Mouse (Mus musculus): ENCODE measurements at regions not wholly inside any gene's neighbourhood (a gene's known extent, or its start where the extent isn't known, plus 50 kb on each side); places are given as distances from the start of the nearest gene placed in this dataset.

GRCm38 (mm10) chr14:58598867-58599266, 528.5 kb downstream of the Fgf9 start:
- no peak overlapping the region for H3K4me3 ChIP-seq (ENCODE audit: inconsistent target)
- 82% methylated on average over 3 of the region's 3 CpGs for WGBS (ENCODE audit: missing documents)
- H3K79me2 ChIP-seq (ENCODE audit: inconsistent target): no peaks in the 10 kb centered on the region
- no peak overlapping the region for H3K27ac ChIP-seq
- H3K36me3 ChIP-seq (ENCODE audit: inconsistent target): no peaks in the 10 kb centered on the region

GRCm38 (mm10) chr14:58597810-58598209, 527.5 kb downstream of the Fgf9 start:
- 63% methylated on average over 2 of the region's 2 CpGs for WGBS (ENCODE audit: missing documents)
- H3K4me3 ChIP-seq (ENCODE audit: inconsistent target): no peak overlapping the region
- no peaks in the 10 kb centered on the region for H3K36me3 ChIP-seq (ENCODE audit: inconsistent target)
- H3K79me2 ChIP-seq (ENCODE audit: inconsistent target): no peaks in the 10 kb centered on the region
- no peak overlapping the region for H3K27ac ChIP-seq

- H3K36me3 ChIP-seq (ENCODE audit: inconsistent target): no peaks in the 10 kb centered on the region
- no peak overlapping the region for H3K4me3 ChIP-seq (ENCODE audit: inconsistent target)
- no peak overlapping the region for H3K27ac ChIP-seq
- WGBS (ENCODE audit: missing documents): 92% methylated on average over 2 of the region's 2 CpGs
- H3K79me2 ChIP-seq (ENCODE audit: inconsistent target): no peaks in the 10 kb centered on the region
These were observed 526.6 kb downstream of the Fgf9 start for GRCm38 (mm10) chr14:58596936-58597335.

- no peak overlapping the region for H3K4me3 ChIP-seq (ENCODE audit: inconsistent target)
- no peaks in the 10 kb centered on the region for H3K36me3 ChIP-seq (ENCODE audit: inconsistent target)
- H3K79me2 ChIP-seq (ENCODE audit: inconsistent target): no peaks in the 10 kb centered on the region
- no peak overlapping the region for H3K27ac ChIP-seq
- WGBS (ENCODE audit: missing documents): 84% methylated on average over 5 of the region's 5 CpGs
These were observed 511.5 kb downstream of the Fgf9 start for GRCm38 (mm10) chr14:58581806-58582205.

GRCm38 (mm10) chr14:58570021-58570420, 499.7 kb downstream of the Fgf9 start:
- Histone ChIP-seq H3K27ac (no peak overlapping the region), H3K79me2 (ENCODE audit: inconsistent target) (no peaks in the 10 kb centered on the region), H3K36me3 (ENCODE audit: inconsistent target) (no peaks in the 10 kb centered on the region), H3K4me3 (ENCODE audit: inconsistent target) (no peak overlapping the region)
- WGBS (ENCODE audit: missing documents): 94% methylated on average over 2 of the region's 2 CpGs

GRCm38 (mm10) chr14:58567472-58567871, 497.1 kb downstream of the Fgf9 start:
- Histone ChIP-seq H3K27ac (no peak overlapping the region), H3K79me2 (ENCODE audit: inconsistent target) (no peaks in the 10 kb centered on the region), H3K36me3 (ENCODE audit: inconsistent target) (no peaks in the 10 kb centered on the region), H3K4me3 (ENCODE audit: inconsistent target) (no peak overlapping the region)

- H3K36me3 ChIP-seq (ENCODE audit: inconsistent target): no peaks in the 10 kb centered on the region
- no peak overlapping the region for H3K27ac ChIP-seq
- no peaks in the 10 kb centered on the region for H3K79me2 ChIP-seq (ENCODE audit: inconsistent target)
- WGBS (ENCODE audit: missing documents): 15% methylated on average over 2 of the region's 2 CpGs
- no peak overlapping the region for H3K4me3 ChIP-seq (ENCODE audit: inconsistent target)
These were observed 492.7 kb downstream of the Fgf9 start for GRCm38 (mm10) chr14:58563082-58563481.

- WGBS (ENCODE audit: missing documents): 55% methylated on average over 1 of the region's 2 CpGs
These were observed 480.4 kb downstream of the Fgf9 start for GRCm38 (mm10) chr14:58550785-58551184.

GRCm38 (mm10) chr14:58545778-58546177, 475.4 kb downstream of the Fgf9 start:
- Histone ChIP-seq H3K36me3 (ENCODE audit: inconsistent target) (no peaks in the 10 kb centered on the region), H3K27ac (no peak overlapping the region), H3K79me2 (ENCODE audit: inconsistent target) (no peaks in the 10 kb centered on the region), H3K4me3 (ENCODE audit: inconsistent target) (no peak overlapping the region)
- WGBS (ENCODE audit: missing documents): 19% methylated on average over 5 of the region's 5 CpGs

More at GRCm38 (mm10) chr14:58550785-58551184, 480.4 kb downstream of the Fgf9 start:
- Histone ChIP-seq H3K36me3 (ENCODE audit: inconsistent target) (no peaks in the 10 kb centered on the region), H3K4me3 (ENCODE audit: inconsistent target) (no peak overlapping the region), H3K79me2 (ENCODE audit: inconsistent target) (no peaks in the 10 kb centered on the region), H3K27ac (no peak overlapping the region)

GRCm38 (mm10) chr14:58543140-58543767, 472.9 kb downstream of the Fgf9 start:
- WGBS (ENCODE audit: missing documents): 93% methylated on average over 10 of the region's 10 CpGs
- H3K4me3 ChIP-seq (ENCODE audit: inconsistent target): no peak overlapping the region
- H3K36me3 ChIP-seq (ENCODE audit: inconsistent target): no peaks in the 10 kb centered on the region
- no peaks in the 10 kb centered on the region for H3K79me2 ChIP-seq (ENCODE audit: inconsistent target)
- no peak overlapping the region for H3K27ac ChIP-seq

- Histone ChIP-seq H3K79me2 (ENCODE audit: inconsistent target) (no peaks in the 10 kb centered on the region), H3K4me3 (ENCODE audit: inconsistent target) (no peak overlapping the region), H3K27ac (no peak overlapping the region), H3K36me3 (ENCODE audit: inconsistent target) (no peaks in the 10 kb centered on the region)
- 79% methylated on average over 6 of the region's 6 CpGs for WGBS (ENCODE audit: missing documents)
These were observed 467.8 kb downstream of the Fgf9 start for GRCm38 (mm10) chr14:58538135-58538534.

GRCm38 (mm10) chr14:58520976-58521549, 450.7 kb downstream of the Fgf9 start:
- no peaks in the 10 kb centered on the region for H3K79me2 ChIP-seq (ENCODE audit: inconsistent target)
- 83% methylated on average over 5 of the region's 5 CpGs for WGBS (ENCODE audit: missing documents)
- no peak overlapping the region for H3K27ac ChIP-seq
- no peaks in the 10 kb centered on the region for H3K36me3 ChIP-seq (ENCODE audit: inconsistent target)
- no peak overlapping the region for H3K4me3 ChIP-seq (ENCODE audit: inconsistent target)

- Histone ChIP-seq H3K27ac (no peak overlapping the region), H3K36me3 (ENCODE audit: inconsistent target) (no peaks in the 10 kb centered on the region), H3K79me2 (ENCODE audit: inconsistent target) (no peaks in the 10 kb centered on the region), H3K4me3 (ENCODE audit: inconsistent target) (no peak overlapping the region)
- 89% methylated on average over 5 of the region's 5 CpGs for WGBS (ENCODE audit: missing documents)
These were observed 450.0 kb downstream of the Fgf9 start for GRCm38 (mm10) chr14:58520384-58520783.

- Histone ChIP-seq H3K27ac (no peak overlapping the region), H3K79me2 (ENCODE audit: inconsistent target) (no peaks in the 10 kb centered on the region), H3K36me3 (ENCODE audit: inconsistent target) (no peaks in the 10 kb centered on the region), H3K4me3 (ENCODE audit: inconsistent target) (no peak overlapping the region)
- WGBS (ENCODE audit: missing documents): 92% methylated on average over 1 of the region's 1 CpGs
These were observed 448.7 kb downstream of the Fgf9 start for GRCm38 (mm10) chr14:58519086-58519485.

GRCm38 (mm10) chr14:58516543-58516942, 446.2 kb downstream of the Fgf9 start:
- no peaks in the 10 kb centered on the region for H3K36me3 ChIP-seq (ENCODE audit: inconsistent target)
- no peaks in the 10 kb centered on the region for H3K79me2 ChIP-seq (ENCODE audit: inconsistent target)
- H3K4me3 ChIP-seq (ENCODE audit: inconsistent target): no peak overlapping the region
- H3K27ac ChIP-seq: no peak overlapping the region
- 39% methylated on average over 4 of the region's 4 CpGs for WGBS (ENCODE audit: missing documents)

GRCm38 (mm10) chr14:58512177-58512576, 441.8 kb downstream of the Fgf9 start:
- Histone ChIP-seq H3K27ac (no peak overlapping the region), H3K36me3 (ENCODE audit: inconsistent target) (no peaks in the 10 kb centered on the region), H3K4me3 (ENCODE audit: inconsistent target) (no peak overlapping the region), H3K79me2 (ENCODE audit: inconsistent target) (no peaks in the 10 kb centered on the region)
- WGBS (ENCODE audit: missing documents): 86% methylated on average over 6 of the region's 6 CpGs

Measured in macrophage (primary cell).